Mouse (Mus musculus) hindbrain, embryonic 15.5 days (tissue): ENCODE results near the gene Maea. TPM values are rescaled to one million over a fixed set of nuclear protein-coding genes. Genes with fewer than 3 reads are reported as not detected.

Source experiments
- ATAC-seq: fragments of 200-750 bp; cut with Nextera tagmentation; 2 replicates; pipeline ENCODE4 v1.8.0; 2017; ENCODE audit warnings: low read depth, moderate number of reproducible peaks, moderate TSS enrichment; ENCODE audit not compliant: low FRiP score
- H3K27ac ChIP-seq: fragments of 300-500 bp; sonication (generic); replicated peaks from 2 replicates; pipeline ENCODE4 v1.5.1; 2015; ENCODE audit warnings: mild to moderate bottlenecking, inconsistent platforms
- H3K27me3 ChIP-seq: fragments of 300-500 bp; sonication (generic); 2 replicates; pipeline ENCODE4 v1.6.1; 2015; ENCODE audit warnings: control low read depth, inconsistent platforms
- H3K36me3 ChIP-seq: fragments of 300-500 bp; sonication (generic); 2 replicates; pipeline ENCODE4 v1.6.1; 2015; ENCODE audit warnings: control low read depth, inconsistent platforms
- H3K4me1 ChIP-seq: fragments of 300-500 bp; sonication (generic); replicated peaks from 2 replicates; pipeline ENCODE4 v1.6.1; 2015; ENCODE audit warnings: control low read depth, inconsistent platforms
- H3K4me2 ChIP-seq: fragments of 300-500 bp; sonication (generic); 2 replicates; pipeline ENCODE4 v1.6.1; 2015; ENCODE audit warnings: moderate library complexity, mild to moderate bottlenecking, inconsistent platforms
- H3K4me3 ChIP-seq: fragments of 300-500 bp; sonication (generic); 2 replicates; pipeline ENCODE4 v1.5.1; 2015; ENCODE audit warnings: mild to moderate bottlenecking, inconsistent platforms
- H3K9ac ChIP-seq: fragments of 300-500 bp; sonication (generic); 2 replicates; pipeline ENCODE4 v1.6.1; 2015; ENCODE audit warnings: inconsistent platforms
- H3K9me3 ChIP-seq: fragments of 300-500 bp; sonication (generic); 2 replicates; pipeline ENCODE4 v1.6.1; 2016; ENCODE audit warnings: control low read depth, inconsistent platforms
- WGBS: fragments of 180-500 bp; shearing (Covaris S2); methylation state at CpG from one replicate; pipeline ENCODE4 v1.1.7; 2015; 5-methylcytosine and 5-hydroxymethylcytosine counted together
- polyA plus RNA-seq: library from polyadenylated mRNA; unstranded; fragments of >200 nt; fragmentation: Nextera tagmentation; extraction: Ambion mirVana; gene quantifications from 2 replicates; pipeline ENCODE4 v1.2.1, GENCODE M21; 2015

Maea gene
- polyA plus RNA-seq, 1 experiment from 2014 or later = 125 TPM

GRCm38 (mm10) chr5:33368651-33369050 is 33.3 kb downstream of the Maea start:
- peaks cover 90% of the 10 kb centered on the region for H3K36me3 ChIP-seq
- no peak overlapping the region for H3K27ac ChIP-seq
- no peaks in the 10 kb centered on the region for H3K9me3 ChIP-seq
- no peak for ATAC-seq
- no peaks in the 10 kb centered on the region for H3K4me1 ChIP-seq
- H3K4me2 ChIP-seq = no peak overlapping the region
- H3K9ac ChIP-seq = no peak overlapping the region
- no peaks in the 10 kb centered on the region for H3K27me3 ChIP-seq
- H3K4me3 ChIP-seq = no peak overlapping the region
- WGBS = 92% methylated on average over 4 of the region's 4 CpGs

- H3K27me3 ChIP-seq = no peaks in the 10 kb centered on the region
- no peaks in the 10 kb centered on the region for H3K4me1 ChIP-seq
- no peaks in the 10 kb centered on the region for H3K9me3 ChIP-seq
- peaks cover 74% of the 10 kb centered on the region for H3K36me3 ChIP-seq
- H3K4me3 ChIP-seq = no peak overlapping the region
- H3K4me2 ChIP-seq = no peak overlapping the region
- no peak overlapping the region for H3K9ac ChIP-seq
- no peak overlapping the region for H3K27ac ChIP-seq
- ATAC-seq = no peak; the same call in 1 of the 2 replicates
These were observed 35.8 kb downstream of the Maea start for GRCm38 (mm10) chr5:33371137-33371536.

GRCm38 (mm10) chr5:33371668-33372067 is 36.4 kb downstream of the Maea start:
- H3K4me3 ChIP-seq = no peak overlapping the region
- H3K9me3 ChIP-seq = no peaks in the 10 kb centered on the region
- peaks cover 70% of the 10 kb centered on the region for H3K36me3 ChIP-seq
- H3K27ac ChIP-seq = no peak overlapping the region
- H3K4me2 ChIP-seq = no peak overlapping the region
- ATAC-seq = no peak
- H3K4me1 ChIP-seq = no peaks in the 10 kb centered on the region
- H3K27me3 ChIP-seq = no peaks in the 10 kb centered on the region
- no peak overlapping the region for H3K9ac ChIP-seq
- 87% methylated on average over 4 of the region's 4 CpGs for WGBS

- peaks cover 62% of the 10 kb centered on the region for H3K36me3 ChIP-seq
- ATAC-seq = no peak
- no peaks in the 10 kb centered on the region for H3K27me3 ChIP-seq
- peaks cover 3% of the 10 kb centered on the region; the same call in 1 of the 2 replicates for H3K4me1 ChIP-seq
- H3K27ac ChIP-seq = no peak overlapping the region
- WGBS = 76% methylated on average over 18 of the region's 18 CpGs
- no peaks in the 10 kb centered on the region for H3K9me3 ChIP-seq
- H3K9ac ChIP-seq = no peak overlapping the region
- H3K4me2 ChIP-seq = no peak overlapping the region
- no peak overlapping the region for H3K4me3 ChIP-seq
These were observed 37.2 kb downstream of the Maea start for GRCm38 (mm10) chr5:33372331-33373038.

- ATAC-seq = no peak
- H3K27ac ChIP-seq = peak overlapping the region; percentile 96
- H3K9me3 ChIP-seq = no peaks in the 10 kb centered on the region
- 63% methylated on average over 6 of the region's 6 CpGs for whole genome bisulfite sequencing
- no peaks in the 10 kb centered on the region for H3K27me3 ChIP-seq
- peaks cover 13% of the 10 kb centered on the region for H3K4me1 ChIP-seq
- H3K9ac ChIP-seq = no peak overlapping the region
- peaks cover 17% of the 10 kb centered on the region for H3K36me3 ChIP-seq
- peak overlapping the region; percentile 77; the same call in 1 of the 2 replicates for H3K4me3 ChIP-seq
- H3K4me2 ChIP-seq = peak overlapping the region; percentile 93
These were observed 41.9 kb downstream of the Maea start for GRCm38 (mm10) chr5:33377176-33377575.

GRCm38 (mm10) chr5:33377801-33378301 is 42.5 kb downstream of the Maea start:
- Histone ChIP-seq H3K4me1 (peaks cover 13% of the 10 kb centered on the region), H3K4me3 (peak overlapping the region; percentile 77), H3K27ac (peak overlapping the region; percentile 96), H3K9me3 (no peaks in the 10 kb centered on the region), H3K36me3 (peaks cover 11% of the 10 kb centered on the region), H3K4me2 (peak overlapping the region; percentile 93), H3K9ac (peak overlapping the region; percentile 65), H3K27me3 (no peaks in the 10 kb centered on the region)
- under 1% methylated on average over 21 of the region's 21 CpGs for WGBS
- peak; percentile 47; the same call in 1 of the 2 replicates for ATAC-seq

GRCm38 (mm10) chr5:33378302-33378854 is 43.1 kb downstream of the Maea start, which contains the start of gene Uvssa:
TSS of gene Uvssa (plus strand) at chr5:33378549.
- no peaks in the 10 kb centered on the region for H3K9me3 ChIP-seq
- peak; percentile 98 for ATAC-seq
- under 1% methylated on average over 46 of the region's 46 CpGs for WGBS

GRCm38 (mm10) chr5:33387550-33387949 is 52.2 kb downstream of the Maea start:
- H3K9me3 ChIP-seq = no peaks in the 10 kb centered on the region
- peaks cover 11% of the 10 kb centered on the region; the same call in 1 of the 2 replicates for H3K36me3 ChIP-seq
- no peak overlapping the region for H3K27ac ChIP-seq
- no peak for ATAC-seq
- no peak overlapping the region for H3K4me2 ChIP-seq
- no peak overlapping the region for H3K9ac ChIP-seq
- no peak overlapping the region for H3K4me3 ChIP-seq
- H3K4me1 ChIP-seq = no peaks in the 10 kb centered on the region
- H3K27me3 ChIP-seq = no peaks in the 10 kb centered on the region
- 86% methylated on average over 11 of the region's 11 CpGs for WGBS

More at GRCm38 (mm10) chr5:33378302-33378854, 43.1 kb downstream of the Maea start, which contains the start of gene Uvssa:
- Histone ChIP-seq H3K27ac (peak within 1 kb of the TSS; percentile 96), H3K36me3 (peaks cover 6% of the 10 kb centered on the region; the same call in 1 of the 2 replicates), H3K4me1 (peaks cover 13% of the 10 kb centered on the region), H3K4me3 (peak within 1 kb of the TSS; percentile 77), H3K27me3 (no peaks in the 10 kb centered on the region), H3K4me2 (peak within 1 kb of the TSS; percentile 93), H3K9ac (peak within 1 kb of the TSS; percentile 91)

GRCm38 (mm10) chr5:33393803-33394202 is 58.5 kb downstream of the Maea start:
- Histone ChIP-seq H3K4me1 (peaks cover 16% of the 10 kb centered on the region), H3K9me3 (no peaks in the 10 kb centered on the region), H3K27ac (no peak overlapping the region), H3K27me3 (no peaks in the 10 kb centered on the region), H3K9ac (no peak overlapping the region), H3K4me3 (no peak overlapping the region), H3K4me2 (no peak overlapping the region), H3K36me3 (peaks cover 8% of the 10 kb centered on the region; the same call in 1 of the 2 replicates)
- ATAC-seq = peak; percentile 85
- 18% methylated on average over 7 of the region's 7 CpGs for WGBS

GRCm38 (mm10) chr5:33395693-33396092 is 60.4 kb downstream of the Maea start:
- no peak overlapping the region for H3K4me2 ChIP-seq
- no peak overlapping the region for H3K9ac ChIP-seq
- no peak for ATAC-seq
- no peak overlapping the region for H3K4me3 ChIP-seq
- H3K36me3 ChIP-seq = no peaks in the 10 kb centered on the region
- no peaks in the 10 kb centered on the region for H3K27me3 ChIP-seq
- H3K4me1 ChIP-seq = peaks cover 16% of the 10 kb centered on the region
- H3K9me3 ChIP-seq = no peaks in the 10 kb centered on the region
- 71% methylated on average over 11 of the region's 11 CpGs for WGBS
- no peak overlapping the region for H3K27ac ChIP-seq

GRCm38 (mm10) chr5:33396828-33397227 is 61.5 kb downstream of the Maea start:
- Histone ChIP-seq H3K9ac (no peak overlapping the region), H3K4me1 (peaks cover 19% of the 10 kb centered on the region), H3K9me3 (no peaks in the 10 kb centered on the region), H3K36me3 (no peaks in the 10 kb centered on the region), H3K27me3 (no peaks in the 10 kb centered on the region), H3K4me3 (no peak overlapping the region), H3K4me2 (no peak overlapping the region), H3K27ac (no peak overlapping the region)
- WGBS = 68% methylated on average over 7 of the region's 7 CpGs
- no peak for ATAC-seq

- H3K4me1 ChIP-seq = peaks cover 10% of the 10 kb centered on the region
- 0 out of 2 replicates have a peak, but pooled peaks have one; percentile 51 for ATAC-seq
- WGBS = 35% methylated on average over 12 of the region's 12 CpGs
- no peaks in the 10 kb centered on the region for H3K9me3 ChIP-seq
- no peak overlapping the region for H3K4me2 ChIP-seq
- H3K9ac ChIP-seq = no peak overlapping the region
- H3K27me3 ChIP-seq = no peaks in the 10 kb centered on the region
- no peak overlapping the region for H3K4me3 ChIP-seq
- no peaks in the 10 kb centered on the region for H3K36me3 ChIP-seq
- no peak overlapping the region for H3K27ac ChIP-seq
These were observed 65.5 kb downstream of the Maea start for GRCm38 (mm10) chr5:33400819-33401218.
